Mouse (Mus musculus) liver, postnatal 0 days (tissue): ENCODE data around the gene Barx1.

Source experiments
- CTCF ChIP-seq: sonication (generic); IDR thresholded peaks from 2 replicates; pipeline ENCODE4 v1.5.1; 2016; ENCODE audit warnings: antibody characterized with exemption, low read depth
- EP300 ChIP-seq: IDR thresholded peaks from 2 replicates; pipeline ENCODE4 v1.6.1; 2016; ENCODE audit warnings: antibody characterized with exemption, low read depth, mild to moderate bottlenecking

- TF ChIP-seq CTCF (no peak), EP300 (no peak)
These were observed 29.2 kb downstream of the Barx1 start for GRCm38 (mm10) chr13:48691991-48692390.
